Comparison of ENCODE assay signal across 25 mouse cellular contexts in the genomic region with DNA sequence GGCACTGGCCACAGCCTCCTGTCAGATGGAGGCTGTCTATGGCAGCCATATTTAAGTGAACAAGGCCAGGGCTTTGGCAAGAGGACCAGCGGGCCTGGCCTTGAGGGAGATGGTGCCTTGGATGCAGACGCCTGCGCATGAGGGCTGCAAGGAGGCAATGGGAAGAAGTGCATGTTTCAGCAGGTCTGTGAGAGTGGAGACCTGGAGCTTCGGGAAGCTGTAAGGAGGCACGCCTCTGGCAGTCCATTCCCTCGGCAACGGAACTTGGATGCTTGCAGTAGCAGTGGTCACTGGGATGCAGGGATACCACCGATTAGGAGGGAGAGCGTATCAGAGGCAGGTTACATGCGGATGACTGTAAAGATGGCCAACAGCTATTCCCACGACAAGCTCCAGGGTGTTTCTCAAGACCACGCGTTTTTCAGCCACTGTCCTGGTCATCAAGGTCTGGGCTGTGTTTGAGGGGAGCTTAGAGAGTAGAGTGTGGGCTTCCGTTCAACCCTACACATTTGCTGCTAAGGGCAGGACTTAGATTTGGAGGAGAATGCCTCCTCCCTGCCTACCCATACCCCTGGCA. TPM values are rescaled to one million over a fixed set of nuclear protein-coding genes. Genes with fewer than 3 reads are reported as not detected.
A peak's percentile ranks its signal among the peaks of the same experiment; 100 is the strongest.
DNase-seq lines count a peak whose midpoint lies in the region; ATAC-seq and TF ChIP-seq lines count a peak whose summit lies in the region.
"Had no signal": no experiment of that assay in that cellular context is flagged by ENCODE, and none has a peak within 500 bp of the region (broad histone marks: within the 10 kb centered on the region; RNA-seq: fewer than 3 reads in every experiment).

No protein-coding gene starts in this region.

- intact Hi-C loops in left cerebral cortex, adult 2 months (cut with DNase I): loop anchor here (2.0 to 5.0 kb wide), 2 partner anchors 65 to 238 kb away; partner anchors contain the start of genes Kmt2a and Mpzl3
- intact Hi-C loops in left cerebral cortex, postnatal 4 days (cut with DNase I): no loop called here

- no peak overlapping the region for H3K4me2 ChIP-seq in kidney, embryonic 15.5 days
- H3K4me2 ChIP-seq: liver, embryonic 13.5 days had no signal

- H3K9ac ChIP-seq in kidney, embryonic 15.5 days: no peak overlapping the region
- H3K9ac ChIP-seq: forebrain, embryonic 15.5 days; liver, embryonic 13.5 days; neural tube, embryonic 12.5 days had no signal

- H3K4me3 ChIP-seq in left cerebral cortex, adult 2 months: peak overlapping the region; percentile 14
- H3K4me3 ChIP-seq in kidney, embryonic 15.5 days (replicated peaks): no peak overlapping the region
- H3K4me3 ChIP-seq: heart, embryonic 10.5 days; liver, embryonic 13.5 days; megakaryocyte, embryonic 14.5 days; neural tube, embryonic 12.5 days had no signal

- H3K9me3 ChIP-seq in kidney, embryonic 15.5 days (replicated peaks): no peaks in the 10 kb centered on the region
- H3K9me3 ChIP-seq: embryonic facial prominence, embryonic 10.5 days; forebrain, embryonic 15.5 days; heart, embryonic 10.5 days; liver, embryonic 13.5 days; megakaryocyte, embryonic 14.5 days; neural tube, embryonic 12.5 days had no signal

- peaks cover 26% of the 10 kb centered on the region for H3K4me1 ChIP-seq in kidney, embryonic 15.5 days

- no peak for ATAC-seq in kidney, embryonic 15.5 days (replicated peaks; ENCODE audit: low FRiP score)
- ATAC-seq: forebrain, embryonic 15.5 days had no signal

- H3K36me3 ChIP-seq in kidney, embryonic 15.5 days: no peaks in the 10 kb centered on the region
- H3K36me3 ChIP-seq: embryonic facial prominence, embryonic 10.5 days; forebrain, embryonic 15.5 days; heart, embryonic 10.5 days; liver, embryonic 13.5 days; neural tube, embryonic 12.5 days had no signal

- TF ChIP-seq CTCF in left cerebral cortex, adult 2 months (IDR thresholded peaks at IDR 0.05): no peak

- H3K27ac ChIP-seq in left cerebral cortex, adult 2 months: peak overlapping the region; percentile 68; the same call in 1 of the 2 replicates
- no peak overlapping the region for H3K27ac ChIP-seq in kidney, embryonic 15.5 days
- H3K27ac ChIP-seq: embryonic facial prominence, embryonic 10.5 days; forebrain, embryonic 15.5 days; heart, embryonic 10.5 days; liver, embryonic 13.5 days; neural tube, embryonic 12.5 days had no signal

- DNase-seq in cerebellum, adult 8-10 months: peak; percentile 49
- no peak for DNase-seq in cerebellum, postnatal 4 days (ENCODE audit: low spot score in 2 of 2)
- no peak for DNase-seq in left cerebral cortex, adult 2 months (ENCODE audit: extremely low spot score in 1 of 2, low spot score in 2 of 2)
- no peak for DNase-seq in left cerebral cortex, postnatal 4 days
- peak; percentile 49 for DNase-seq in brain, adult 2 months (ENCODE audit: low read depth, low spot score)
- DNase-seq in cerebellum, adult 9-11 months: peak; percentile 74
- no peak for DNase-seq in embryo, embryonic 10.5 days (ENCODE audit: low spot score)
- DNase-seq: adrenal gland, postnatal 25 days; kidney, adult 2 months; kidney, postnatal 10 days; liver, embryonic 13.5 days; lung, adult 2 months; lung, postnatal 36 days; thymus, postnatal 14 days had no signal

- peaks cover 10% of the 10 kb centered on the region; the same call in 1 of the 2 replicates for H3K27me3 ChIP-seq in kidney, embryonic 15.5 days

- WGBS in kidney, embryonic 15.5 days: 91% methylated on average over 14 of the region's 14 CpGs

RNA-seq across cellular contexts. Expression of gene Scn2b, which starts 2.5 kb away (rescaled TPM):
- total RNA-seq in left cerebral cortex, adult 2 months (2021): 100 to 1,000 TPM; 238 to 254 TPM
- 10 to 100 TPM; 17.9 to 19.4 TPM for total RNA-seq in left cerebral cortex, postnatal 4 days (2021)
- polyA plus RNA-seq in kidney, embryonic 15.5 days (2015; fragmentation: Nextera tagmentation; extraction: Ambion mirVana): 4.6 and 5.4 TPM in 2 replicates
- total RNA-seq: hematopoietic stem cell, adult 5-6 weeks; MEL had no signal
- polyA plus RNA-seq: C2C12 had no signal

RNA-seq across cellular contexts. Expression of gene Scn4b, which starts 18.2 kb away (rescaled TPM):
- total RNA-seq in left cerebral cortex, adult 2 months (2021): 10 to 100 TPM; 52.1 to 74.9 TPM
- under 1 TPM; 0.70 to 0.89 TPM for total RNA-seq in left cerebral cortex, postnatal 4 days (2021)
- 0.51 and 0.62 TPM in 2 replicates for polyA plus RNA-seq in kidney, embryonic 15.5 days (2015; fragmentation: Nextera tagmentation; extraction: Ambion mirVana)
- total RNA-seq: hematopoietic stem cell, adult 5-6 weeks; MEL had no signal
- polyA plus RNA-seq: intestine, embryonic 14.5 days; stomach, embryonic 14.5 days had no signal

RNA-seq across cellular contexts. Expression of gene Jaml, which starts 41.1 kb away (rescaled TPM):
- under 1 TPM; 0.41 to 0.98 TPM for total RNA-seq in left cerebral cortex, adult 2 months (2021)
- under 1 TPM in 1 of 2 experiments, not detected in 1; 0.18 TPM for total RNA-seq in left cerebral cortex, postnatal 4 days (2021)
- 0.19 and 0.42 TPM in 2 replicates for polyA plus RNA-seq in kidney, embryonic 15.5 days (2015; fragmentation: Nextera tagmentation; extraction: Ambion mirVana)
- total RNA-seq: MEL had no signal
- polyA plus RNA-seq: C2C12 had no signal

Comparison
In these comparisons a context has a peak if more than half of its experiments do, and no peak if none do; other contexts are left out.
1. DNase-seq: peak in cerebellum, adult 8-10 months (single experiment), brain, adult 2 months (single experiment) and cerebellum, adult 9-11 months (single experiment); none in cerebellum, postnatal 4 days (0 of 2), left cerebral cortex, adult 2 months (0 of 2), left cerebral cortex, postnatal 4 days (single experiment) and embryo, embryonic 10.5 days (single experiment).
2. RNA of gene Scn2b, which starts 2.5 kb away (total RNA-seq): 238 to 254 TPM in left cerebral cortex, adult 2 months; 17.9 to 19.4 TPM in left cerebral cortex, postnatal 4 days; every median in the first group is over 10 times any median in the second.
3. RNA of gene Scn4b, which starts 18.2 kb away (total RNA-seq): 52.1 to 74.9 TPM in left cerebral cortex, adult 2 months; 0.70 to 0.89 TPM in left cerebral cortex, postnatal 4 days; every median in the first group is over 10 times any median in the second.